Mouse (Mus musculus) thymus, adult 2 months (tissue): Measurements from ENCODE around the gene Unc80.

Source experiments
- CTCF ChIP-seq: fragments of 200-500 bp; IDR thresholded peaks from 2 replicates; pipeline ENCODE4 v1.5.1; 2012; ENCODE audit warnings: mild to moderate bottlenecking, control low read depth, low read length, moderate library complexity, borderline replicate concordance; ENCODE audit not compliant: control insufficient read depth, poor library complexity, insufficient read depth; ENCODE audit errors: extremely low read depth
- POLR2A ChIP-seq: fragments of 200-500 bp; IDR thresholded peaks from 2 replicates; pipeline ENCODE4 v1.6.1; 2012; ENCODE audit warnings: mild to moderate bottlenecking, low read length, control low read depth, moderate library complexity; ENCODE audit not compliant: control insufficient read depth, poor library complexity, insufficient read depth; ENCODE audit errors: extremely low read depth

DNA sequence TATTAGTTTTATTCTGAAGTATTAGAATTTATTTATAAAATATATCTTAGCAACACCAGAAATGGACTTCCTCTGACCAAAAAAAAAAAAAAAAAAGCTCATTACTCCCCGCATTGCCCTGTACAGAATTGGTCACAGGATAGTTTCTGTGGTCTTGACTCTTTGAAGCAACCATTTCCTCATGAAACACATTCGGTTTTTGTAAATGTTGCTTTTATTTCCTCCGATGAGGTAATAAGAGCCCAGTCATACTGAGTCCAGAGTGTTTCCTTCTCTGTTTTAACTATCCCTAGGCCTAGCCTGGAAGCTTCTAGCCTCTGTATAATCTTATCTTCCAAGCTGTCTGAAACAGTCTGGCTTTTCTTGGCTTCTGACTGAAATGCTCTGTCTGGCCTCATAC, 244.7 kb downstream of the Unc80 start:
- TF ChIP-seq CTCF (no peak), POLR2A (no peak)
